Mouse (Mus musculus): Measurements from ENCODE around the gene Guk1. TPM values are rescaled to one million over a fixed set of nuclear protein-coding genes. Genes with fewer than 3 reads are reported as not detected.

Guk1 gene
- polyA plus RNA-seq, 1 experiment from 2014 or later = 130 TPM

DNA sequence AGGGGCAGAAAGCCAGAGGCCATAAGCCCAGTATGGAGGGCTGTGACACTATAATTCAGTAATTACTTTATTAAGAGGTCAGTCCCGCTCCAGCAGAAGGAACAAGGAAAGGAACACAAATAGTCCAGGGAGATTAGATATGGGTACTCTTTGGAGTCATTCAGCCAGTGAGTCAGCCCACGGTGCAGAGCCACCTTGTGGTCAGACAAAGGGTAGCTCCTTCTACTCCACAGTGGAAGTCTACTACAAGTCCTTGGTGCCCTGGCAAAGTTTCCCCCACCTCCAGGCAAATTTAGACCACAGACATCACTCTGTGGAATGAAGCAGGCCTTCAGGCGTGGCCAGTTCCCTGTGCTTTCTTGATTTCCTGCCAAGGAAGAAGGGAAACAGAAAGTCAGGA is 8.2 kb downstream of the Guk1 start:
- no peak for ATAC-seq (ENCODE audit: insufficient number of reproducible peaks, insufficient read depth, low FRiP score, low read depth)
- H3K4me2 ChIP-seq (replicated peaks; ENCODE audit: low read depth, low read length) = no peak overlapping the region
- no peaks in the 10 kb centered on the region for H3K9me3 ChIP-seq (ENCODE audit: control insufficient read depth, low read depth, low read length)
- 0 out of 2 replicates have a peak, but pooled peaks cover 2% of the 10 kb centered on the region for H3K4me1 ChIP-seq (ENCODE audit: control insufficient read depth, insufficient read depth, low read length)
- no peak overlapping the region for H3K4me3 ChIP-seq (ENCODE audit: low read depth, low read length)
- peaks cover 6% of the 10 kb centered on the region; the same call in 1 of the 2 replicates for H3K27me3 ChIP-seq (ENCODE audit: control insufficient read depth, insufficient read depth, low read length)
- H3K36me3 ChIP-seq (ENCODE audit: control insufficient read depth, insufficient read depth, low read length) = peaks cover 12% of the 10 kb centered on the region; the same call in 1 of the 2 replicates
- WGBS = 34% methylated on average over 3 of the region's 3 CpGs
- H3K27ac ChIP-seq (ENCODE audit: low read length) = no peak overlapping the region
- no peak overlapping the region for H3K9ac ChIP-seq (replicated peaks; ENCODE audit: low read depth, low read length)

DNA sequence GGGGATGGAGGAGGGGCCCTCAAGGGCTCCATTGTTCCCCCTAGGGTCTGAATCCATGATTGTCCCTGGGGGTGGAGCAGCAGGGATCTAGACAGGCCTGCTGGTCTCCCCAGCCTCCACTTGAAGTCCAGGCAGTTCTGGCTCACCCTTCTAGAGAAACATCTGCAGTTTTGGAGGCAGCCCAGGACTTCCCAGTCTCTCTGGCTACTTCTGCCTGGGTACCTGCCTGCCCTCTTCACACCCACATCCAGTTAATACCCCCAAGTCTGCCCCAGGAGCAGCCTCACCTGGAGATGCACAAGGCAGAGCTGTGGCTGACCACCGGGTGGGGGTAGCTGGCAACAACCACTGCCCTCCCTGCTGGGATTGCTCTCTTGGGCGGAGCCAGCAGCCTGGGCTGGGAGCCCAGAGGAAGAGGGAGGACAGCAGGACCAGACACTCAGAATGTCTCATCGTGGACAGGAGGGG is 9.1 kb downstream of the Guk1 start, which contains the start of gene Gjc2:
Gene Gjc2, minus strand, starts transcription at position 350 of the 468 bp plus-strand sequence.
- WGBS = 52% methylated on average over 3 of the region's 3 CpGs
- Histone ChIP-seq H3K9ac (replicated peaks; ENCODE audit: low read depth, low read length) (no peak within 1 kb of the TSS), H3K4me2 (replicated peaks; ENCODE audit: low read depth, low read length) (no peak within 1 kb of the TSS), H3K4me1 (ENCODE audit: control insufficient read depth, insufficient read depth, low read length) (0 out of 2 replicates have a peak, but pooled peaks cover 2% of the 10 kb centered on the region), H3K4me3 (ENCODE audit: low read depth, low read length) (no peak within 1 kb of the TSS), H3K27me3 (ENCODE audit: control insufficient read depth, insufficient read depth, low read length) (peaks cover 14% of the 10 kb centered on the region), H3K27ac (ENCODE audit: low read length) (peak within 1 kb of the TSS; percentile 39; the same call in 1 of the 2 replicates), H3K36me3 (ENCODE audit: control insufficient read depth, insufficient read depth, low read length) (peaks cover 12% of the 10 kb centered on the region; the same call in 1 of the 2 replicates), H3K9me3 (ENCODE audit: control insufficient read depth, low read depth, low read length) (no peaks in the 10 kb centered on the region)
- ATAC-seq (ENCODE audit: insufficient number of reproducible peaks, insufficient read depth, low FRiP score, low read depth) = peak; percentile 24; the same call in 1 of the 2 replicates

DNA sequence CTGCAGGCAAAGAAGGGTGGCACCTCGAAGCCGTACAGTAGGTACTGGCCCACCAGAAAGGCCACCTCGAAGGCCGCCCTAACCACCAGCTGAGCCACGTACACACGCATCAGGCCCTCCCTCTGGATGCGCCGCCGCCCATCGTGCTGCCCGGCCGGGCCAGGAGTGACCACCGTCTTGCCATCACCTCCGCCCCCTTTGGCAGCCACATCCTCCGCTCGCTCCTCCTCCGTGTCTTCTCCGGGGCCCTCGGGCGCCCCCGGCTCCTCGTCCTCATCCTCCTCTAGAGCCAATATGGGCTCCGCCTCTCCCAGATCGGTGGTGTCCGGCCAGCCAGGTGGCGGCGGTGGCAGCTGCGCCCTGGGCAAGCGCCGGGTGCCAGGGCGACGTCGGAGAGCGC is 15.1 kb downstream of the Guk1 start:
- Histone ChIP-seq H3K27me3 (ENCODE audit: control insufficient read depth, insufficient read depth, low read length) (peaks cover 43% of the 10 kb centered on the region), H3K27ac (ENCODE audit: low read length) (no peak overlapping the region), H3K9ac (replicated peaks; ENCODE audit: low read depth, low read length) (no peak overlapping the region), H3K4me2 (replicated peaks; ENCODE audit: low read depth, low read length) (peak overlapping the region; percentile 30), H3K4me3 (ENCODE audit: low read depth, low read length) (peak overlapping the region; percentile 17; the same call in 1 of the 2 replicates), H3K9me3 (ENCODE audit: control insufficient read depth, low read depth, low read length) (no peaks in the 10 kb centered on the region), H3K4me1 (ENCODE audit: control insufficient read depth, insufficient read depth, low read length) (peaks cover 4% of the 10 kb centered on the region; the same call in 1 of the 2 replicates), H3K36me3 (ENCODE audit: control insufficient read depth, insufficient read depth, low read length) (no peaks in the 10 kb centered on the region)
- WGBS = 8% methylated on average over 34 of the region's 34 CpGs
- ATAC-seq (ENCODE audit: insufficient number of reproducible peaks, insufficient read depth, low FRiP score, low read depth) = no peak

DNA sequence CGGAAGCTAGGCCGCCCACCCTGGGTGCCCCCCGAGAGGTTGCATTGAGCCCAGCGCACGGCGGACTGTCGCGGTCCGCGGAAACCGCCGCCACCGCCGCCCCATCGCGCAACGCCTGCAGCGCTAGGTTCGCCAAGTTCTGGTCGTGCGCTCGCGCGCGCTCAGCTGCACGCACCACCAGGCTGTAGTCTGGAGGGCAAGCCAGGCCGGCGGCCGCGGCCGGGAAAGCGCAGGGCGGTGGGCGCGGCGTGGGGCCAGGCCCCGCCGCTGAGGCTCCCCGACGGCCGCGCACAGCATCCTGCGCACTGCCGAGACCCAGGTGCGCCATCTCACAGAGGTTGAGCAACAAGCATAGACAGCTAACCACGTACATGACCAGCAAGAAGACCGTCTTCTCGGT is 15.5 kb downstream of the Guk1 start:
- 2% methylated on average over 48 of the region's 48 CpGs for WGBS
- no peak for ATAC-seq (ENCODE audit: insufficient number of reproducible peaks, insufficient read depth, low FRiP score, low read depth)
- Histone ChIP-seq H3K27me3 (ENCODE audit: control insufficient read depth, insufficient read depth, low read length) (peaks cover 43% of the 10 kb centered on the region), H3K36me3 (ENCODE audit: control insufficient read depth, insufficient read depth, low read length) (no peaks in the 10 kb centered on the region), H3K4me3 (ENCODE audit: low read depth, low read length) (peak overlapping the region; percentile 17), H3K27ac (ENCODE audit: low read length) (no peak overlapping the region), H3K4me2 (replicated peaks; ENCODE audit: low read depth, low read length) (peak overlapping the region; percentile 30), H3K9ac (replicated peaks; ENCODE audit: low read depth, low read length) (no peak overlapping the region), H3K9me3 (ENCODE audit: control insufficient read depth, low read depth, low read length) (no peaks in the 10 kb centered on the region), H3K4me1 (ENCODE audit: control insufficient read depth, insufficient read depth, low read length) (peaks cover 4% of the 10 kb centered on the region; the same call in 1 of the 2 replicates)

DNA sequence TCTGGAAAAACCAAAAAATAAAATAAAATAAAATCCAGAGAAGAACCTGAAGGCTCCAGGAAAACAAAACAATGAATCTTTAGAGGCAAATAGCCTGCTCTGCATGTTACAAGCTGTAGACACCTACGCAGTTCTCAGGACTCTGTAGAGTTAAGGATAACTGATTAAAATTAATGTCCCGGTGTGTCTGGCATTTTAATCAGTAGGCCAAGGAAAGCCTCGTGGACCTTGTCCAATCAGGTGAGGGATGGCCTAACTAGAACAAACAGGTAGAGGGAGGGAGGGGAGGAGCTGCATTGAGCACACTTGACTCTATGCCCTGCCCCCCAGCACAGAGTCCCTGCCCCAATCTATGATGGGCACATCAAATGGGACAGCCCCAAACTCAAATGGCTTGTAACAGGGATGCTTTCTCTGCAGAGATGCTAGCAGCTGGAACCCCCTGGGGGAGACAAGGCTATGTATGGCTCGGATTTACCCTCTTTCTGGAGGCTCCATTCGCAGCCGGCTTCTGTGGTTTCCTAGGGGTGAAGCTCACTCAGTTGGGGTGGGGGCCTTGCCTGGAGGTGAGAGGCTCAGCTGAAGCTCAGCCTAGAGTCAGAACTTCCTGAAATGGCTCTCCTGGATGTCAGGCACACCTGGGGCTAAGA is 17.7 kb downstream of the Guk1 start:
- no peak for ATAC-seq (ENCODE audit: insufficient number of reproducible peaks, insufficient read depth, low FRiP score, low read depth)
- Histone ChIP-seq H3K4me2 (replicated peaks; ENCODE audit: low read depth, low read length) (no peak overlapping the region), H3K9me3 (ENCODE audit: control insufficient read depth, low read depth, low read length) (no peaks in the 10 kb centered on the region), H3K27ac (ENCODE audit: low read length) (no peak overlapping the region), H3K4me1 (ENCODE audit: control insufficient read depth, insufficient read depth, low read length) (peaks cover 4% of the 10 kb centered on the region; the same call in 1 of the 2 replicates), H3K4me3 (ENCODE audit: low read depth, low read length) (no peak overlapping the region), H3K27me3 (ENCODE audit: control insufficient read depth, insufficient read depth, low read length) (peaks cover 40% of the 10 kb centered on the region), H3K9ac (replicated peaks; ENCODE audit: low read depth, low read length) (no peak overlapping the region), H3K36me3 (ENCODE audit: control insufficient read depth, insufficient read depth, low read length) (no peaks in the 10 kb centered on the region)
- WGBS = 44% methylated on average over 6 of the region's 6 CpGs

DNA sequence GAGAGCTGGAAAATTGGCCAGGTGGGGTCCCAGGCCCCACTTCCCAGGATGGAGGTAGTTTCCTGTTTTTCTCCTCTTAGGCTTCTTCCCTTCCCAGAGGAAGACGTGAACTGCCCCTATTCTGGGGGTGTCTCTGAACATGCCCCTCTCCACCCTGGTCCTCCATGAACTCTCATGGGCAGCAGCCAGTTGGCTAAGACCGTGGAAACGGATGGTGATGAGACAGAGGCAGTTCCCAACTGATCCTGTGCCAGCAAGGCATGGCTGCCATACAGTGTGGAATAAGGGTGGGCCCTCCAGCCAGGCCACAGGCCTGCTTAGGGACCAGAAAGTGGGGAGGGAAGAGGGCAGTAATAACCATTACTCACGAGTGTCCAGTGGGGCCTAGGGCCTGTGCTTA is 21.5 kb downstream of the Guk1 start:
- peaks cover 6% of the 10 kb centered on the region for H3K27me3 ChIP-seq (ENCODE audit: control insufficient read depth, insufficient read depth, low read length)
- no peak overlapping the region for H3K4me2 ChIP-seq (replicated peaks; ENCODE audit: low read depth, low read length)
- no peak overlapping the region for H3K27ac ChIP-seq (ENCODE audit: low read length)
- 73% methylated on average over 4 of the region's 4 CpGs for WGBS
- no peaks in the 10 kb centered on the region for H3K9me3 ChIP-seq (ENCODE audit: control insufficient read depth, low read depth, low read length)
- no peak overlapping the region for H3K9ac ChIP-seq (replicated peaks; ENCODE audit: low read depth, low read length)
- H3K36me3 ChIP-seq (ENCODE audit: control insufficient read depth, insufficient read depth, low read length) = no peaks in the 10 kb centered on the region
- H3K4me3 ChIP-seq (ENCODE audit: low read depth, low read length) = no peak overlapping the region
- no peak for ATAC-seq (ENCODE audit: insufficient number of reproducible peaks, insufficient read depth, low FRiP score, low read depth)
- no peaks in the 10 kb centered on the region for H3K4me1 ChIP-seq (ENCODE audit: control insufficient read depth, insufficient read depth, low read length)

DNA sequence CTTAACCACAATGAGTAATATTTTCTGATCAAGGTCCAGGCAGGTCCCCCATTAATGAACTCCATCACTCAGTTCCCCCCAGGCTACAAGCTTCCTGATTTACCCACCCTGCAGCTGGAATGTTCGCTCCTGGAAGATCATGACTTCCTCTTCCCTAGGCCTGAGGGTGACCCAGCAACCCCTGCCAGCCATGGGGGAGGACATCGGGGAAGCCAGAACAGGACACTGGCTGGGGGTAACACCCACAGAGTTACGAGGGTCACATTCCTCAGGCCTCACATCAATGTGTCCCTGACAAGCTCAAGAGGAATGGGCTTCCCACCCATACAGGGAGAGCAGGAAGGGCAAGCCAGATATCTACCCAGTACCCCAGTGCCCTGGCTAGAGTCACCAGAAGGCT is 22.2 kb downstream of the Guk1 start:
- Histone ChIP-seq H3K27me3 (ENCODE audit: control insufficient read depth, insufficient read depth, low read length) (no peaks in the 10 kb centered on the region; the same call in 1 of the 2 replicates), H3K4me2 (replicated peaks; ENCODE audit: low read depth, low read length) (no peak overlapping the region), H3K27ac (ENCODE audit: low read length) (no peak overlapping the region), H3K4me3 (ENCODE audit: low read depth, low read length) (no peak overlapping the region), H3K36me3 (ENCODE audit: control insufficient read depth, insufficient read depth, low read length) (no peaks in the 10 kb centered on the region), H3K9me3 (ENCODE audit: control insufficient read depth, low read depth, low read length) (no peaks in the 10 kb centered on the region), H3K4me1 (ENCODE audit: control insufficient read depth, insufficient read depth, low read length) (no peaks in the 10 kb centered on the region), H3K9ac (replicated peaks; ENCODE audit: low read depth, low read length) (no peak overlapping the region)
- no peak for ATAC-seq (ENCODE audit: insufficient number of reproducible peaks, insufficient read depth, low FRiP score, low read depth)
- WGBS = 50% methylated on average over 3 of the region's 3 CpGs

DNA sequence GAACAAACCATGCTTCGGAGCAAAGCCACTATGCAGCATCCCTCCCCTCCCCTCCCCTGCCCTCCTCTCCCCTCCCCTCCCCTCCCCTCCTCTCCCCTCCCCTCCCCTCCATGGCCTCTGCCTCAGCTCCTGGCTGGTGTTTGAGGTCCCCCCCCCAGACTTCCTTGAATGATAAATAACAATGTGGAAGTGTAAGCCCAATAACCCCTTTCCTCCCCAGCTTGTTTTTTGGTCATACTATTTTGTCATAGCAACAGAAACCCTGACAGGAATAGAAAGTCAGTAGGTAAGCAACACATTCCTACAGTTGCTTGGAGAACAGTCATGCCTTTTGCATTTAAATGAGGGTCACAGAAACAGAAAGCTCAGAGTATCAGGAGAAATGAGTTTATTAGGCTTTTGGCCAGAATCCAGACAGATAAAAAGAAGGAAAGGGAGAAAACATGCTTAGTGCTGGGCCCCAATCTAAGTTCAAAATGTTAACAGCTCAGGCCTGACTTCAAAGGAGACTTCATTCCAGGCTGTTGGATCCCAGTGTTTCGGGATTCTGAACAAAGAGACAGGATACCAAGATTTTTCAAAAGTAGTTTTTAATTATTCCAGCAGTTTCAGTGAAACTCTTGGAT is 26.3 kb downstream of the Guk1 start:
- no peak overlapping the region for H3K9ac ChIP-seq (replicated peaks; ENCODE audit: low read depth, low read length)
- 60% methylated on average over 2 of the region's 2 CpGs for whole genome bisulfite sequencing
- ATAC-seq (ENCODE audit: insufficient number of reproducible peaks, insufficient read depth, low FRiP score, low read depth) = no peak
- no peak overlapping the region for H3K4me3 ChIP-seq (ENCODE audit: low read depth, low read length)
- no peaks in the 10 kb centered on the region for H3K36me3 ChIP-seq (ENCODE audit: control insufficient read depth, insufficient read depth, low read length)
- H3K27ac ChIP-seq (ENCODE audit: low read length) = no peak overlapping the region
- no peaks in the 10 kb centered on the region for H3K27me3 ChIP-seq (ENCODE audit: control insufficient read depth, insufficient read depth, low read length)
- H3K4me2 ChIP-seq (replicated peaks; ENCODE audit: low read depth, low read length) = no peak overlapping the region
- H3K9me3 ChIP-seq (ENCODE audit: control insufficient read depth, low read depth, low read length) = no peaks in the 10 kb centered on the region
- 0 out of 2 replicates have a peak, but pooled peaks cover 5% of the 10 kb centered on the region for H3K4me1 ChIP-seq (ENCODE audit: control insufficient read depth, insufficient read depth, low read length)

All from stomach, embryonic 14.5 days (tissue).